Mouse (Mus musculus): ENCODE results near the gene Sgsm1.

GRCm38 (mm10) chr5:113280138-113280856 is 30.3 kb downstream of the Sgsm1 start:
- no peak for TF ChIP-seq CTCF (IDR thresholded peaks at IDR 0.05; ENCODE audit: low read depth)
- no peak for TF ChIP-seq EP300 (optimal IDR thresholded peaks at IDR 0.05)

Data from stomach, postnatal 0 days (tissue).